Mouse (Mus musculus) large intestine, adult 2 months (tissue): Measurements from ENCODE around the gene Lrrc9. TPM values are rescaled to one million over a fixed set of nuclear protein-coding genes. Genes with fewer than 3 reads are reported as not detected.

Experiments
- DNase-seq: peaks from one replicate; pipeline ENCODE4 v3.0.0-alpha.2; 2012; ENCODE audit warnings: low read depth, low spot score
- WGBS: fragments of 180-500 bp; shearing (Covaris S2); methylation state at CpG from one replicate; pipeline ENCODE4 v1.1.7; 2018; 5-methylcytosine and 5-hydroxymethylcytosine counted together
- polyA plus RNA-seq: library from polyadenylated mRNA; depleted of rRNA; stranded (reverse); fragments of >200 nt; gene quantifications from 2 replicates; pipeline ENCODE4 v1.2.3, GENCODE M21; 2012

The Lrrc9 gene
- polyA plus RNA-seq, 1 experiment = not detected

DNA sequence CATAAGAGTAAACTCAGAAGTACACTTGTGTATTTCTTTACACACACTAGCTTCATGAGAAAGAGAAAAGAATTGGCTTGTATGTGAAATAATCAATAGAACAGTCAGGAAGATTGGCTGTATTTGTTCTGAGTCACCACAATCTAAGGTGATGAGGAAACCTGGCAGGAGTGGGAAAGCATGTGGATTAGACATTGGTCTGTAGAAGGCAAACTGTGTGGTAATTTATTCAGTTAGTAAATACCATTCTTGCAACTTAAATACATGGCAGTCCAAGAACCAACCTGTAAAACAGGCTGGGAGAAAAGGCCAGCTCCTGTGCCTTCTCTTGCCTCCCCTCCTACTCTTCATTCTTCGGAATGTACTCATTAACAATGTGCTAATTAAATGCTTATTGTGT, 25.6 kb downstream of the Lrrc9 start:
- WGBS = 84% methylated on average over 1 of the region's 1 CpGs
- DNase-seq = no peak

DNA sequence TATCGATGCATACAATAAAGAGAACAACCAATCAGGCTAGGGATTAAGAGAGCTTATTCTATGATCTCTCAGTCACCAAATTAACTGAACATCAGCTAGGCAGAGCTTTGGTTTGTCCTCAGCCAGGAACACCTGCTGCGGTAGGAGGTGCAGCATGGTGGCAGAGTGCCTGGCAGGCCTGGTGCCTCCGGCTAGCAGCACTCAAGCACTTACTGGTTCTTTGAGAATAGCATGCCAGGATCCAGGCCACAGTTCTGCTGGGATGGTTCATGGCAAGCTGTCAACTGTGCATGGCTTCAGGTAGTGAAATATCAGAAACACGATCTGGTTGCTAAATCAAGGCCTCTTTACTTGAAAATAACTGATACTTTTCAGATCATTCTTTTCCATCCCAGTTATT, 26.1 kb downstream of the Lrrc9 start:
- WGBS = 90% methylated on average over 4 of the region's 4 CpGs
- no peak for DNase-seq

DNA sequence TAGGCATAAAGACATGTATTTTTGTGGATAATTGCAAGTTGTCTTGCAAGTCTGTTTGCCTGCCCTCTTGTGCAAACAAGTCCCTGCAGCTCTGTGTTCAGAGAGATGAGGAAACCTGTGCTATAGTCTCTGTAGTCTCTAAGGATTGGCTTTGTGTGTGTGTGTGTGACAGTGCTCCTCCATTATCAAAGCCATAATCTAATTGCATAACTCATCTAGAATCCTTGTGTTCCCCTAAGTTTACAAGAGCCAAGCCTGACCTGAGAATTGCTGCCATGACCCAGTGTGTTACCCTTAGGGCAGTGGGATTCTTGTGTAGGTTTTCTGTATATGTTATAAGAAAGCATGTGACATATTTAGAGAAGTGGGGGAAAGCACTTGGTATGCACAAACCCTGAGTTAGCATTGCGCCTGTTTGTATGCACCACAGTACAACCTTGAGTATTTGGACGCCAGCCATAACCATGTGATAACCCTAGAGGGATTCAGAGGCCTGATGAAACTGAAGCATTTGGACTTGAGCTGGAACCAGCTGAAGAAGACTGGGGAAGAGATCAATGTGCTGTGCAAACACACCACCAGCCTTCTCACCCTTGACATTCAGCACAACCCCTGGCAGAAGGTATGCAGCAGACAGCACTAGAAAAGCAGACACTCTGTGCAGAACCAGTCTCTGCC, 35.2 kb downstream of the Lrrc9 start:
- WGBS = 61% methylated on average over 2 of the region's 2 CpGs
- no peak for DNase-seq

DNA sequence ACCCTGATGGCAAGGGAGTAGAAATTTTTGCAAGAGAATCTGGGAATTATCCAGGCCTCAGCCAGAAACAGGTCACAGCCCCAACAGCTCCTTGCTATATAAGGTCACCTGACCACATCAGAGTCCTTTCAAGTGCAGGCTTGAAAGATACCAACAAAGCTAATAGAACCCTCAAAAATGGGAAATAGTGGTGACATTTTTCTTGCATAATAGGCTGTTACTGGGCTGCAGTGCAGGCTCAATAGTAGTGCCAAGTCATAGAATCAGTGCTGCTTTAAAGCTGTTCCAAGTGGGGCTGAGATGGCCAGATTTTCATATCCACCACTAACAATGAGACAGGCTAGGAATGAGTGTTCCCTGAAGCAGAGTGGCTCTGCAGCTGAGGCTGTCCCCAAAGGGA, 40.6 kb downstream of the Lrrc9 start:
- no peak for DNase-seq

DNA sequence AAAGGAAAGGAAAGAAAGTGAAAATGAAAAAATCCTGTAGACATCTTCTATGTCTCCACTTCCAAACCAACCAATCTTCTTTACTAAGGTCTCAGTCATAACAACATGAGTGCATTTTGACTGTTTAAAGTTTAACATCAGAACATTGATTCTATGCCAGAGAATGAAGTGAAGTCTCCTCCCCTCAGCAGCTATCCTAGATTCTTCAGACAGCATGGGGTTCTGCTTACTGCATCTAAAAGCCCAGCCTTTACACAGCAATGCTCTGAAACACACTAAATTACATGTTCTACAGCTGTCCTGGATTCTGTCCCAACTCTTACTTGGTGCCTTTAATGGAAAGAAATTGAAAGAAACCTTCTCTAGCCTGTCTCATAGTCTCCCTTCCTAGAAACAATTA, 43.2 kb downstream of the Lrrc9 start:
- DNase-seq = no peak

DNA sequence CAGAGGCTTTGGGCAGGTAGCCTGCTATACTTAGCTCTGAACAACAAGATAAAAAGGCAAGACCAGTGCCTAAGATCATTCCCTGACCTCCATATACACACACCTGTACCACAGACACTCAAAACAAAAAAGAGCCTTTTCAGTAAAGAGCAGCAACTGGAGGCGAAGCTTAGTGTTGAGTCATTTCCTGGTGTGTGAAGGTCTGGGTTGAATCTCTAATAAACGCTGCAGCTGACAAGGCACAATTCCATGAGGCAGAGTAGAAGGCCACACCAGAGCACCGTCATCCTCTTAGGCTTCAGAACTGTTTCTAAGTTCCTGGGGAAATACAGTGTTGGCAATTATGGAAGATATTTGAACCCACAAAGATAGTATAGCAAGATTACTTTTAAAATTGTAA, 45.8 kb downstream of the Lrrc9 start:
- WGBS = 47% methylated on average over 3 of the region's 3 CpGs
- no peak for DNase-seq

DNA sequence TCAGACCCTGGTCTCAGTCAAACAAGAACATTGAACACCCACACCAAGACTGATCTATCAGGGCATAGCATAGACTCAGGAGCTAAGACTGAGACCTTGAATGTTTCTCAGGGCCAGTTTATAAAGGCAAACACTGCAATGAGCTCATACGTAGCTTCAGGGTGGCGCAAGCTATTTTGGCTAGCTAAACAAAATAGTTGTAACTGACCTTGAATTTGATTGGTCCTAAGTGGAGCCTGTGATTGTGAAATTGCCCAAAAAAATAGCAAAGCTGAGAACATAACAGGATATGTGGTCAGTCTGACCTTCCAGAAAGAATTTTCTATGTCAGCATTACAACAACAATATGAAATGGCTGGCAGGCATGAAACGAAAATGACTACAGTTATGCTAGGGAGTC, 48.3 kb downstream of the Lrrc9 start:
- DNase-seq = no peak
- WGBS = 56% methylated on average over 3 of the region's 3 CpGs

DNA sequence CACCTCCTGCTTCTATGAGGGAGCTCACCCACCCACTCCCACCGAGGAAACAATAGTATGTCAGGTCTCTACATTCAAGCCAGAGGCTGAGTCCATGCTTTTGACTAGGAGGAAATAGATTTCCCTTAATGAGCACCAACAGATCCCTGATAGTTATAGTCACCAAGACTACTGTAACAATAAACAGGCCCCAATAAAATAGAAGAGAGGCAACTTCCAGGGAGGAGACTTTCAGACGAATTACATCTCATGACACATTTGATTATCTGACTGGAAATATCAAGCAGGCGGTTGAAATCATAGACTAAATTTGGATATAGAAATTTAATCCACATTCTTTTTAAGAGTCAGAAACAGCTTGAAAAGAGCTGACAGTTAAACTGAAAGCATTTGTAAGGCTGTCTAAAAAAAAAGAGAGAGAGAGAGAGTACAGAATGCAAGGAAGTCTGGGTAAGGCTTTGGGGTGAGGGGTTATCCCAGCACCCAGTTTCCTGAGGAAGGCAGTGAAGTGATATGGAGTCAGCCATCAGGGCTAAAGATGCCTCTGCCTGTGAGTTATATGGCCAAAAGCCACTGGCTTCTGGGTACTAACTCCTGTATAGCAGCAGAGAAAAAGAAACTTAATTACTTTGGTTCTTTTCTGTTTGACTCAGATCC, 49.5 kb downstream of the Lrrc9 start:
- WGBS = 38% methylated on average over 3 of the region's 3 CpGs
- DNase-seq = no peak

DNA sequence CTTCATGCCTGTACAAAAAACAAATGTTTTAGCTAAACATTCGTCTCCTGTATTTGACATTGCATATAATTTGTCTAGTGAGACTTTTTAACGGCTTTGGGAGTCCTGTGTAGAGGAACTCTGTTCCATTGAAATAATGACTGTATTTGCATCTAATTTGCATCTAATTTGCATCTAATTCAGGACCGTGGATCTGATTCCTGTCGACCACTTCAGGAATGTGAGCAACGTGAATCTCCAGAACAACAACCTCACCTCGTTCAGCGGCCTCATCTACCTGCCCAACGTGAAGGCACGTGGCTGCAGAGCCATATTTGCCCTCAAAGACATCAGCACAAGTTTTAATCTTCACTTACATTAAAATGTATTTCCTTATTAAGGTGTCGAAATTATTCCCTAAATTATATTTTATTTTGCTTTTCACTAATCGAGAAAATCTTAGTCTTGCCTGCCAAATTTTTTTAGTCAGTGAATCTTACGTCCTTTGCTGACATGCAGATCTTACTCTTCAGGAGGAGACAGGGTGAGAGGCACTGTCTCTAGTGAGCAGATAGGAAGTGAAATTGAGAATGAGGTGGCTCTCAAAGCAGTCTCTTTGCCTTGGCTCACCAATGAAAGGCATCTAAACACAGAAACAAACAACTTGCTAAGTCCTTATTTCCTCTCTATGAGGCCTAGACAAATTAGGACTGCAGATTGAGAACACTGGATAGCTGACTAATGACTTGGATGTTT, 55.4 kb downstream of the Lrrc9 start:
- 75% methylated on average over 12 of the region's 12 CpGs for WGBS
- DNase-seq = no peak

DNA sequence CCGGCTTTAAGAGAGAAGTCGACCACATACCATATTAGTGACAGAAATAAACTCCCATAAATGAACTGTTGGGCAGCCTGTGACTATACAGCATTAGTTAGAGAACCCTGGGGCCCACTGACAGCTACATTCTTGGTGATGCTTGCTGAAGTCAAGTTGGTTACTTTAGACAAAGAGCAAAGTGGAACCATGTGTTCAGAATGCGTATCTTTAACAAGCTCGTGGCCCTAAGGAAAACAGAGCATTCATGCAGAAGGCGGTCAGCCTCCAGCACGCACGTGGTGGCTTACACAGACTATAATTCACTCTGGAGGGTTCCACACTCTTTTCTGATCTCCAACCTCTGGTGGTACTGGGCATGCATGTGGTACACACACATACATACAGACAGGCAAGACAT, 67.9 kb downstream of the Lrrc9 start:
- DNase-seq = no peak
- 76% methylated on average over 7 of the region's 7 CpGs for WGBS

DNA sequence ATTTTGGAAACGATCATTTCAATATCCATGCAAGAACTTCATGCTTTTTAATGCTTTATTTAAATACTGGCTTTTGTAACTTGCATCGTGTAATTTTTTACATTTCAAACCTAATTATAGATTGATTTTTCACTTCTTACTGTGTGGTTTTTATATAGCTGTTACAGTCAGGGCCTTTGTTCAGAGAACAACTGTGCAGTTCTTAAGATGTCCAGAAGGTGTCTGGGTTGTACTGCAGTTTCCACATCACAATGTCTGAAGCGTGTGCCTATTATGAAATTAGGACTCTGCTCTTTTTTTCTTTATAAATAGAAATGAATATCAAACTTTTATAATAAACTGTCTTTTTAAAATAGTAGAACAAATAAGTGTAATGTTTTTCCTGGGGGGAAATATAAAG, 73.8 kb downstream of the Lrrc9 start:
- DNase-seq = no peak
- WGBS = 58% methylated on average over 3 of the region's 3 CpGs

DNA sequence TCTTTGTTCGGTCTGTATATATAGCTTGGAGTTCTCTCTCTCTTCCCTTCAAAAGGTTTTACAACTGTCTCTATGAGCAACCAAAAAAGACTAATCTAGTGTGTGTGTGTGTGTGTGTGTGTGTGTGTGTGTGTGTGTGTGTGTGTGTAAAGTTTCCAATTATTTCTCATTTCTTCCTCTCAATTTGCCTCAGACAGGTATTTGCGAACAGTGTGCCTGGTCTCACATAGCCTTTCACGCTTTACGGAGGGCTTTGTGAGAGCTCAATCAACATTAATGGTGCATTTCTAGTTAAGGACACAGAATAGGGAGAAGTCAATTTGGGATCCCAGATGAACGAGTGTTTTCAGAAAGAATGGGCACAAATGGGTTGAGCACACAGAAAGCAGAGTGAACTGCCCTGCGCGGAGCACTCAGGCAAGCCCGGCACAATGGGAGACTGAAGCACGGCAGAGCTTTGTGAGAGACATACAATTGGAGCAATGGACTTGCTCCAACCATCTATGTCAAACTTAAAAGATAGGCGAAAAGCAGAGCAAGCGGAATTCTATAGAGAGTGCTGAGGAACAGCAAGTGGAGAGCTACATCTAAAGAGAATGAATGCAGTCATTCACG, 76.6 kb downstream of the Lrrc9 start:
- WGBS = 83% methylated on average over 12 of the region's 12 CpGs
- no peak for DNase-seq

DNA sequence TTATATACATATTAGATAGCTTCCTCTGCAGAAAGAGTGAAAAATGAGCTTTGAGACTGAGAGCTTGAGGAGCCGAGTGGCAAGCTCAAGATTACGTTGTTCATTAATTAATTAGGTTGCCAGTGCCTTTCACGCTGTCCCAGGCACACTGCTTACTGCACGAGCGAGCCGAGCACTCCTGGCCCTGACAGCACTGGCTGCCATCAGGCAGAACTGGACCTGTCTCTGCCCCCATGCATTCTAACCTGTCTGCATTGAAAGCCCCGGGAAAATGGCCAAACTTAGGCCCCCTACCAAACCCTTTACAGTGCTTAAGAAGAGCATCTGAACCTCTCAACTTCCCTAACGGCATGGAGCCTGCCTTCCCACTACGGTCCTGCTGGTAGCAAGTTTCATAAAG, 77.7 kb downstream of the Lrrc9 start:
- WGBS = 75% methylated on average over 9 of the region's 9 CpGs

DNA sequence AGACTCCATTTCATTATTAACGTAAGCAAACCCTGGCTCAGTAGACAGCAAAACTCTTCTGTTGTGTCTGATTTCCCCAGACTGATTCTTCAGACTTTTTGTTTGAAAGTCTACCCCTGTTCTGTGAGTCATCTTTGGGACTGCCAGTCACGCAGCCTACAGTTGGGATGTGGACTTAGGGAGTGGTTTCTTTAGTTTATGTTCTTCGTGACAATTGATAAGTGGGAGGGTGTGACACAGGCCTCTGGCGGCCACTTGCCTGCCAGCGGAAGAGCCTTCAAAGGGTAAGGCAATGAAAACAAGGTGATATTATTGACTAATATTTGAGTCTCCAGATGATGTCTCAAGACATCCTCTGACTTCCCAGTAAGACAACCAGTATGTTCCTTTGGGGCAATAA, 78.2 kb downstream of the Lrrc9 start:
- WGBS = 39% methylated on average over 5 of the region's 5 CpGs
- DNase-seq = no peak

More for the DNA sequence above, 77.7 kb downstream of the Lrrc9 start:
- DNase-seq = no peak

DNA sequence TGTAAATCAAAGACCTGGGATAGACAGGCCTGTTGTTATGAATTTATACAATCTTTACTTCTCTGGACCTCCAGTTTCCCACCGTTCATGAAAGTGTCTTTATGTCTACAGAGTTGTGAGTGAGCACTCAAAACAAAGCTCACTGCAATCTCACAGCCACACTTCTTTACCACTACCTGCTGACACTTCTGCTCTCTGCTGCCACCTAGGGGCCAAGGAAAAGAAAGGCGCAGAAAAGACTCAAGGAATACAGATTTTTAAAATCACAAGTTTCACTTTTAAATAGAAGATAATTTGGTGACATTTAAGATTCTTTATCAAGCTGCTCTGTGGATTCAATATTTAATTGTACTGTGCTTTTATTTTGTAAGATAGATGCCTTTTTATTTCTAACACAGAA, 79.0 kb downstream of the Lrrc9 start:
- DNase-seq = peak; percentile 60
- 1% methylated on average over 2 of the region's 2 CpGs for WGBS

DNA sequence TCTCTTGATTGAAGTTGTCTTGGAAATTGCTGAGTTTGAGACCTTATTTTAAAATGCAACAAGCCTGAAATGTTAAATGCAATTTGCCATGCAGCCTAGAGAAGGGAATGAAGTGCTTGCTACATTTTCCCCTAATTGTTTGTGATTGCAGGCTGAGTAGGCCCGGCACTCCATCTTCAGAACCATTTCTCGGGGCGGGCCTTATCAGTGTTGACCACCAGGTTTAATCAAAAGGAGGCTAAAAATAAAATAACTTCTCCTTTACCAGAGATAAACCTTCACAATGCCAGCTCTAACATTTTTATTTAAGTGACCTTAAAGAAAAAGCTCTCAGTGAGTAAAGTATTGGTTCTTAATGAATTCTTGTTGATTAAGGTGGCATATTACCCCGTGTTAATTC, 83.9 kb downstream of the Lrrc9 start:
- 80% methylated on average over 4 of the region's 4 CpGs for WGBS

DNA sequence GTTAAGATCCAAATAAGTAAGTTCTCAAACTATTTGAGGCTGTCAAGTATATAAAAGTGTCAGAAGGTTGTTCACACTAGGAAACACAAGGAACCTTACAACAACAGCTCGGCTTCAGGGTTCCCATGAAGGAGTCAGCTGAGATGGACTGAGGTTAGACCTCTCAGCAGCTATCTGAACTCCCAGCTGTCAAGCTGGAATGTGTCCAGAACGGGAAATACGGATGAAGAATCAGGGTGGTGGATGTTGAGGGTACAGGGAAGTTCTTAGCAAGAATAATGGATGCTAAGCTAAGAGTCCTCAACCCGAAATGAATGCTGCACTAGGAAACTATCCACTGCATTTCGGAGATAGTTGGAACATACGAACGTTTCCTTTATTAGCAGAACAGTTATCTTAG, 90.6 kb downstream of the Lrrc9 start:
- 73% methylated on average over 7 of the region's 7 CpGs for WGBS
- no peak for DNase-seq

More for the DNA sequence above, 83.9 kb downstream of the Lrrc9 start:
- no peak for DNase-seq

DNA sequence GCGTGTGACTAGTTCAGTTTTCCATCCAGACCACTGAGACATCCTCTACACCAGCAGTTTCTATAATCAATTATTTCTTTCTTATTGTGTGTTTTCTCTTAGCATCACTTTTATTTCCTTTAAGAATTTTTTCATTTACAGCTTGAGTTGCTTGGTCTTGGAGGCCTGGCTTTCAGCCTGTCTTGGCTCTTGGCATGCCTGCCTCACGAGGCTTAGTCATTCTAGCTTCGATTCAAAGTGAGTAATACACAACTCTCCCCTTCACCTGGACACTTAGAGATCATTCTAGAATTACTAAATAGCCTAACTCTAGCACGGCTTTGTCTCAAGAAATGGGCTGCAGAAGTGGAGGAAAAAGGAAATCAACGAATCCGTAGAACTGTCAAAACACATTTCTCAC, 92.3 kb downstream of the Lrrc9 start:
- WGBS = 78% methylated on average over 6 of the region's 6 CpGs
- DNase-seq = no peak

DNA sequence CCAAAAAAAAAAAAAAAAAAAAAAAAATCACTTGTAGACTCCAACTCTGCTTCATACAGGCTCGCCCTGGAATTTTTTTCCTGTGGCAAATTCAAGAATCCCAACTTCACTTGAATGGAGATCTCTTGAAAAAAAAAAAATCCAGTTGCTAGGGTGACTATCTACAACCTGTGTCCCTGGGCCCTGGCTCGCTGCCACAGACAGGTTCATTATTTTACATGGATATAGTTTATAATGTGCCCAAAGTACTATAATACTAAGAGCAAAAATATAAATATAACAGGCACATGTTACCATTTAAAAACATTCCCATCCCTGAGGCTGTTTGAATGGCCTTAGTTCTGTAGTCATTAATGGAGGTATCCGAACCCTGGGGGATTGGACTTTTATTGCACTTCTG, 93.9 kb downstream of the Lrrc9 start:
- DNase-seq = no peak
- WGBS = 38% methylated on average over 3 of the region's 3 CpGs

DNA sequence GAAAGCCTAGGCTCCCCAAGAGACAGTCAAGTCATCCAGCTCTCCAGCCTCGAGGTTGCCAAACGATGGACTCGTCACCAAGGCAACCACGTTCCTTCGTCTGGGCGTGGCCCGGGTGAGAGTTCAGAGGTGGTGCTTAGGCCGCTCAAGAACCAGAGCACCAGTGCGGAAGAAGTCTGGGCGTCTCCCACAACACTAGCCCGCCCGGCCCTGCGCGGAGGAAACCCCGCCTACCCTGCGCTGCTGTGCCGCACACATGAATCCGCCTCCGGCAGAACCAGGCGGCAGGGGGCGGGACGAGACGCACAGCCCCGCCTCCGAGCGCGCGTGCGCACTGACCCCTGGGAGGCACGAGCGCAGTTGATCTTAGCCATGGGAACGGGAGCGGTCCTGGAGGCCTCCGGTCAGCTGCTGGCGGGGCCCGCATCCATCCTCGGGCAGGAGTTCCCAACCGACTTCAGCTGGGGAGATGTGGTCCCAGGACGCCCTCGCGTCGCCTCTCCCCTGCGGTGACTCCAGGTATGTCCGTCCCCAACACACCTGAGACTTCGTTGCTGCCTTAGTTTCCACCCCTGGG, 94.4 kb downstream of the Lrrc9 start, which contains the start of gene Pcnx4:
Gene Pcnx4 (plus strand): TSS at position 363 of the 577 bp plus-strand sequence.
- DNase-seq = peak; percentile 88
- under 1% methylated on average over 45 of the region's 45 CpGs for WGBS
